Mouse (Mus musculus) ES-E14 (cell line): ENCODE data around the gene Adad2.

ENCODE experiments used
- CHD2 ChIP-seq: IDR thresholded peaks from 2 replicates; pipeline ENCODE4 v1.6.1; 2014; ENCODE audit warnings: mild to moderate bottlenecking, low read depth, low read length, inconsistent platforms
- HCFC1 ChIP-seq: IDR thresholded peaks from 2 replicates; pipeline ENCODE4 v1.6.1; 2012; ENCODE audit warnings: low read length, inconsistent platforms, borderline replicate concordance; ENCODE audit not compliant: insufficient read depth
- MAFK ChIP-seq: IDR thresholded peaks from 2 replicates; pipeline ENCODE4 v1.6.1; 2014; ENCODE audit warnings: mild to moderate bottlenecking, low read depth, low read length, inconsistent platforms; ENCODE audit not compliant: insufficient read depth
- ZC3H11A ChIP-seq: IDR thresholded peaks from 2 replicates; pipeline ENCODE4 v1.6.1; 2012; ENCODE audit warnings: low read depth, mild to moderate bottlenecking, inconsistent platforms, low read length, borderline replicate concordance
- ZNF384 ChIP-seq: IDR thresholded peaks from 2 replicates; pipeline ENCODE4 v1.6.1; 2012; ENCODE audit warnings: low read depth, low read length, inconsistent platforms

GRCm38 (mm10) chr8:119623061-119623460 is 10.5 kb downstream of the Adad2 start:
- no peak for TF ChIP-seq CHD2
- no peak for TF ChIP-seq MAFK
- no peak for TF ChIP-seq HCFC1
- TF ChIP-seq ZNF384: no peak
- TF ChIP-seq ZC3H11A: no peak
